Mouse (Mus musculus): ENCODE measurements around the gene Gabpb2.

DNA sequence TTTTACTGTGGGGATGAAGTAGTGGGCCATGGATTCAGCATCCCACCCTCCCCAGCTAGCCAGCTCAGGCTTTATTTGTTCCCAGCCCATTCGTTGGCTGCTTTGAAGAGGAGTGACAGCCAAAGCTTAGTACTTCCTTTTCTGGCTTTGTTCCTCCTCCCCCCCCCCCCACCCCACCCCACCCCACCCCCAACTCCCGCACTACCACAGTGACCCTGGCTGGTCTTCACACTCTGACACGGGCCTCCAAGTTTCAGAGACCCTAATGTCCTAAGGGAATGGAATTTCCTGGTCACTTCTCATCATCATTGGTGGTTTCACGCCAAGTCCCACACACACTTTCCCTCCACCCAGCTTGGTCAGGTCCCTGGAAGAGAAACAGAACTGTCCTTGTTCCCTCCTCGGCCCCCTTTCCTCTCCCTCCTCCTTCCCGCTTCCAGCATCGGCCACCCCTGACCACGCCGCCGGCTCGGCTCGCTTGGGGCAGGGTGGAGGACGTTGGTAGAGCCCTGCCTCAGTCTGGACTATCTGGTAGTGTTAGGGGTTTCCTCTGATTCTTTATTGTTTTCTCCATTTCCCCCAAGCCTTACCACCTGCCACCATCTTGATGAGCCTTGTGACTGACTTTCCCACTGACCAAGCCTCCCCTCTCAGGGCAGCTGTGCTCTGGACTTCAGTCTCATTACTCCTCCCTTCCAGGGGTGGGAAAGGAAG is 12.2 kb upstream of the Gabpb2 start:
- peak; percentile 73 for TF ChIP-seq POLR2A (IDR thresholded peaks at IDR 0.05; ENCODE audit: low read depth, low read length)
- no peak for TF ChIP-seq CTCF (IDR thresholded peaks at IDR 0.05; ENCODE audit: borderline replicate concordance, insufficient read depth, low read length)

Measured in embryonic fibroblast, embryonic 13.5 days (primary cell).